Mouse (Mus musculus): ENCODE measurements around the gene Olfr791.

DNA sequence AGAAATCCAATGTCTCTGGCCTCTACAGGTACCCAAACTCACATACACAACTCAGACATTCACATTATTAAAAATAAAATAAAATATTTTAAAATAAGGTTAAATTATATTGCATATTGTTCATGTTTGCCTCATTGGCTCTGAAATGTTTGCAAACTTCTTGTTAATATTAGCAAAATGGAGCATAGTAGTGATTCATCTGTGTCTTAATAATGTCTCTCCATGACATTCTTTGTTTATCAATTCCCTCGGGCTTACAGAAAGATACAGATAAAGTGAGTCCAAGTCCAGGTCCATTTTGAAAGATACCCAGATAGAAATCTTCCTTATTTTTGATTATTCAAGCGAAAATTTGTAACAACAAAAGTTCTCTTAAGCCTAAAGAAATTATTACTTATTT is 37.1 kb upstream of the Olfr791 start, which contains the start of gene Olfr789:
- no peak for TF ChIP-seq POLR2A (IDR thresholded peaks at IDR 0.05; ENCODE audit: borderline replicate concordance, low read depth, low read length)
- no peak for TF ChIP-seq CTCF (IDR thresholded peaks at IDR 0.05; ENCODE audit: low read depth, low read length)

Measured in bone marrow macrophage, adult 2 months (primary cell).